Mouse (Mus musculus): ENCODE measurements around the gene Hist1h2bk. TPM values are rescaled to one million over a fixed set of nuclear protein-coding genes. Genes with fewer than 3 reads are reported as not detected.
"Not testable (repeated sequence)": the region's sequence is repeated elsewhere in the genome, so short reads cannot be mapped to it uniquely, and the experiment has no call there.

The Hist1h2bk gene
- total RNA-seq (2014; rRNA removed; ENCODE audit: low replicate concordance) (563 and 573 TPM in 2 replicates), polyA plus RNA-seq (2015; fragmentation: Nextera tagmentation; extraction: Ambion mirVana) (0.34 TPM in 1 of 2 replicates, not detected in the other)

GRCm38 (mm10) chr13:22035267-22036148, at the start of gene Hist1h2bk, which contains the start of gene Hist1h2ah:
TSS of gene Hist1h2bk (plus strand) at chr13:22035870.
TSS of gene Hist1h2ah (minus strand) at chr13:22035568.
- DNase-seq (ENCODE audit: low spot score), result peak; percentile 96
- TF ChIP-seq EP300 (IDR thresholded peaks at IDR 0.05; ENCODE audit: low read depth), result peak; percentile 47; the same call in 1 of the 2 replicates
- Histone ChIP-seq H3K4me1 (ENCODE audit: control insufficient read depth, insufficient read depth) (peaks cover 15% of the 10 kb centered on the region; the same call in 1 of the 2 replicates), H3K4me3 (ENCODE audit: low read depth, low read length) (peak within 1 kb of the TSS; percentile 47), H3K27ac (ENCODE audit: low read depth) (peak within 1 kb of the TSS; percentile 64), H3K9ac (replicated peaks; ENCODE audit: low read depth, low read length) (peak within 1 kb of the TSS; percentile 52), H3K4me2 (ENCODE audit: low read depth, low read length) (peak within 1 kb of the TSS; percentile 63)
- not testable (repeated sequence) for H3K27me3 ChIP-seq (ENCODE audit: control insufficient read depth, insufficient read depth, low read length); H3K36me3 ChIP-seq (replicated peaks; ENCODE audit: control insufficient read depth, insufficient read depth, low read length); H3K9me3 ChIP-seq (replicated peaks; ENCODE audit: control insufficient read depth, low read length)
- under 1% methylated on average over 18 of the region's 69 CpGs for WGBS
- ATAC-seq (ENCODE audit: insufficient read depth, low read depth), result peak; percentile 96

- 0 out of 2 replicates have a peak, but pooled peaks cover 3% of the 10 kb centered on the region for H3K4me1 ChIP-seq (ENCODE audit: control insufficient read depth, insufficient read depth)
- DNase-seq (ENCODE audit: low spot score), result no peak
- no peak for ATAC-seq (ENCODE audit: insufficient read depth, low read depth)
- H3K9ac ChIP-seq (replicated peaks; ENCODE audit: low read depth, low read length), result no peak overlapping the region
- peaks cover 13% of the 10 kb centered on the region; the same call in 1 of the 2 replicates for H3K9me3 ChIP-seq (replicated peaks; ENCODE audit: control insufficient read depth, low read length)
- H3K4me2 ChIP-seq (ENCODE audit: low read depth, low read length), result no peak overlapping the region
- no peaks in the 10 kb centered on the region for H3K36me3 ChIP-seq (replicated peaks; ENCODE audit: control insufficient read depth, insufficient read depth, low read length)
- H3K27me3 ChIP-seq (ENCODE audit: control insufficient read depth, insufficient read depth, low read length), result peaks cover 53% of the 10 kb centered on the region
- TF ChIP-seq CTCF (IDR thresholded peaks at IDR 0.05; ENCODE audit: low read depth) (no peak), EP300 (IDR thresholded peaks at IDR 0.05; ENCODE audit: low read depth) (no peak)
- H3K27ac ChIP-seq (ENCODE audit: low read depth), result no peak overlapping the region
- WGBS, result 71% methylated on average over 5 of the region's 5 CpGs
- H3K4me3 ChIP-seq (ENCODE audit: low read depth, low read length), result no peak overlapping the region
Measured at GRCm38 (mm10) chr13:21992550-21992949, 43.1 kb upstream of the Hist1h2bk start.

- Histone ChIP-seq H3K9me3 (replicated peaks; ENCODE audit: control insufficient read depth, low read length) (peaks cover 13% of the 10 kb centered on the region; the same call in 1 of the 2 replicates), H3K4me1 (ENCODE audit: control insufficient read depth, insufficient read depth) (0 out of 2 replicates have a peak, but pooled peaks cover 3% of the 10 kb centered on the region), H3K27me3 (ENCODE audit: control insufficient read depth, insufficient read depth, low read length) (peaks cover 61% of the 10 kb centered on the region), H3K36me3 (replicated peaks; ENCODE audit: control insufficient read depth, insufficient read depth, low read length) (no peaks in the 10 kb centered on the region), H3K27ac (ENCODE audit: low read depth) (no peak overlapping the region), H3K4me3 (ENCODE audit: low read depth, low read length) (no peak overlapping the region; the same call in 1 of the 2 replicates), H3K9ac (replicated peaks; ENCODE audit: low read depth, low read length) (no peak overlapping the region), H3K4me2 (ENCODE audit: low read depth, low read length) (no peak overlapping the region)
- no peak for ATAC-seq (ENCODE audit: insufficient read depth, low read depth)
- peak; percentile 11 for DNase-seq (ENCODE audit: low spot score)
- 10% methylated on average over 22 of the region's 22 CpGs for WGBS
- no peak for TF ChIP-seq CTCF (IDR thresholded peaks at IDR 0.05; ENCODE audit: low read depth)
Measured at GRCm38 (mm10) chr13:21993957-21994738, 41.5 kb upstream of the Hist1h2bk start.

- H3K27me3 ChIP-seq (ENCODE audit: control insufficient read depth, insufficient read depth, low read length), result peaks cover 69% of the 10 kb centered on the region
- 8% methylated on average over 8 of the region's 8 CpGs for WGBS
- ATAC-seq (ENCODE audit: insufficient read depth, low read depth), result no peak
- TF ChIP-seq CTCF (IDR thresholded peaks at IDR 0.05; ENCODE audit: low read depth) (no peak), EP300 (IDR thresholded peaks at IDR 0.05; ENCODE audit: low read depth) (no peak)
- H3K36me3 ChIP-seq (replicated peaks; ENCODE audit: control insufficient read depth, insufficient read depth, low read length), result no peaks in the 10 kb centered on the region
- H3K4me3 ChIP-seq (ENCODE audit: low read depth, low read length), result peak overlapping the region; percentile 40
- H3K4me2 ChIP-seq (ENCODE audit: low read depth, low read length), result peak overlapping the region; percentile 59
- H3K4me1 ChIP-seq (ENCODE audit: control insufficient read depth, insufficient read depth), result 0 out of 2 replicates have a peak, but pooled peaks cover 3% of the 10 kb centered on the region
- no peak overlapping the region for H3K9ac ChIP-seq (replicated peaks; ENCODE audit: low read depth, low read length)
- no peak overlapping the region for H3K27ac ChIP-seq (ENCODE audit: low read depth)
- DNase-seq (ENCODE audit: low spot score), result peak; percentile 11
- H3K9me3 ChIP-seq (replicated peaks; ENCODE audit: control insufficient read depth, low read length), result peaks cover 13% of the 10 kb centered on the region; the same call in 1 of the 2 replicates
Measured at GRCm38 (mm10) chr13:21994896-21995295, 40.8 kb upstream of the Hist1h2bk start.

GRCm38 (mm10) chr13:21995331-21995914, 40.2 kb upstream of the Hist1h2bk start:
- TF ChIP-seq CTCF (IDR thresholded peaks at IDR 0.05; ENCODE audit: low read depth) (no peak), EP300 (IDR thresholded peaks at IDR 0.05; ENCODE audit: low read depth) (no peak)
- Histone ChIP-seq H3K9ac (replicated peaks; ENCODE audit: low read depth, low read length) (no peak overlapping the region), H3K4me1 (ENCODE audit: control insufficient read depth, insufficient read depth) (0 out of 2 replicates have a peak, but pooled peaks cover 3% of the 10 kb centered on the region), H3K36me3 (replicated peaks; ENCODE audit: control insufficient read depth, insufficient read depth, low read length) (no peaks in the 10 kb centered on the region), H3K27me3 (ENCODE audit: control insufficient read depth, insufficient read depth, low read length) (peaks cover 74% of the 10 kb centered on the region), H3K27ac (ENCODE audit: low read depth) (no peak overlapping the region), H3K4me3 (ENCODE audit: low read depth, low read length) (peak overlapping the region; percentile 40), H3K9me3 (replicated peaks; ENCODE audit: control insufficient read depth, low read length) (peaks cover 13% of the 10 kb centered on the region; the same call in 1 of the 2 replicates), H3K4me2 (ENCODE audit: low read depth, low read length) (peak overlapping the region; percentile 59)
- no peak for ATAC-seq (ENCODE audit: insufficient read depth, low read depth)
- under 1% methylated on average over 21 of the region's 21 CpGs for WGBS
- peak; percentile 40 for DNase-seq (ENCODE audit: low spot score)
